Mouse (Mus musculus) kidney, postnatal 0 days (tissue): ENCODE results near the gene Plau. TPM values are rescaled to one million over a fixed set of nuclear protein-coding genes. Genes with fewer than 3 reads are reported as not detected.

Experiments used
- ATAC-seq: fragments of 200-750 bp; cut with Nextera tagmentation; replicated peaks from 2 replicates; pipeline ENCODE4 v1.8.0; 2017; ENCODE audit warnings: low read depth, moderate number of reproducible peaks, moderate TSS enrichment, moderate library complexity; ENCODE audit not compliant: low FRiP score
- DNase-seq: peaks from one replicate; pipeline ENCODE4 v3.0.0-alpha.2; 2016; ENCODE audit warnings: low spot score
- H3K27ac ChIP-seq: fragments of 300-500 bp; sonication (generic); 2 replicates; pipeline ENCODE4 v1.5.1; 2014; ENCODE audit warnings: mild to moderate bottlenecking
- H3K27me3 ChIP-seq: fragments of 300-500 bp; sonication (generic); 2 replicates; pipeline ENCODE4 v1.6.1; 2014; ENCODE audit warnings: low read length, mixed read lengths; ENCODE audit not compliant: insufficient read depth
- H3K36me3 ChIP-seq: fragments of 300-500 bp; sonication (generic); 2 replicates; pipeline ENCODE4 v1.6.1; 2014; ENCODE audit warnings: low read length, mixed read lengths; ENCODE audit not compliant: insufficient read depth
- H3K4me1 ChIP-seq: fragments of 300-500 bp; sonication (generic); replicated peaks from 2 replicates; pipeline ENCODE4 v1.6.1; 2014; ENCODE audit warnings: antibody characterized with exemption, low read length, mixed read lengths; ENCODE audit not compliant: insufficient read depth
- H3K4me2 ChIP-seq: fragments of 300-500 bp; sonication (generic); 2 replicates; pipeline ENCODE4 v1.6.1; 2014; ENCODE audit warnings: mild to moderate bottlenecking, low read length, moderate library complexity, mixed read lengths
- H3K4me3 ChIP-seq: fragments of 300-500 bp; sonication (generic); replicated peaks from 2 replicates; pipeline ENCODE4 v1.5.1; 2014; ENCODE audit warnings: low read depth, low read length
- H3K9ac ChIP-seq: fragments of 300-500 bp; sonication (generic); 2 replicates; pipeline ENCODE4 v1.6.1; 2014; ENCODE audit warnings: low read depth, low read length
- H3K9me3 ChIP-seq: fragments of 300-500 bp; sonication (generic); replicated peaks from 2 replicates; pipeline ENCODE4 v1.6.1; 2016; ENCODE audit warnings: low read length, inconsistent platforms, mixed read lengths
- CTCF ChIP-seq: IDR thresholded peaks from 2 replicates; pipeline ENCODE4 v1.5.1; 2016; ENCODE audit warnings: antibody characterized with exemption, low read depth, mild to moderate bottlenecking, moderate library complexity
- WGBS: fragments of 180-500 bp; shearing (Covaris S2); extraction: QIAGEN DNeasy Blood & Tissue Kit; methylation state at CpG from one replicate; pipeline ENCODE4 v1.1.7; 2014; 5-methylcytosine and 5-hydroxymethylcytosine counted together
- polyA plus RNA-seq: library from polyadenylated mRNA; unstranded; fragments of >200 nt; fragmentation: Nextera tagmentation; extraction: Ambion mirVana; gene quantifications from 2 replicates; pipeline ENCODE4 v1.2.1, GENCODE M21; 2015

Gene Plau
- polyA plus RNA-seq, result 70.2 and 74.7 TPM in 2 replicates

DNA sequence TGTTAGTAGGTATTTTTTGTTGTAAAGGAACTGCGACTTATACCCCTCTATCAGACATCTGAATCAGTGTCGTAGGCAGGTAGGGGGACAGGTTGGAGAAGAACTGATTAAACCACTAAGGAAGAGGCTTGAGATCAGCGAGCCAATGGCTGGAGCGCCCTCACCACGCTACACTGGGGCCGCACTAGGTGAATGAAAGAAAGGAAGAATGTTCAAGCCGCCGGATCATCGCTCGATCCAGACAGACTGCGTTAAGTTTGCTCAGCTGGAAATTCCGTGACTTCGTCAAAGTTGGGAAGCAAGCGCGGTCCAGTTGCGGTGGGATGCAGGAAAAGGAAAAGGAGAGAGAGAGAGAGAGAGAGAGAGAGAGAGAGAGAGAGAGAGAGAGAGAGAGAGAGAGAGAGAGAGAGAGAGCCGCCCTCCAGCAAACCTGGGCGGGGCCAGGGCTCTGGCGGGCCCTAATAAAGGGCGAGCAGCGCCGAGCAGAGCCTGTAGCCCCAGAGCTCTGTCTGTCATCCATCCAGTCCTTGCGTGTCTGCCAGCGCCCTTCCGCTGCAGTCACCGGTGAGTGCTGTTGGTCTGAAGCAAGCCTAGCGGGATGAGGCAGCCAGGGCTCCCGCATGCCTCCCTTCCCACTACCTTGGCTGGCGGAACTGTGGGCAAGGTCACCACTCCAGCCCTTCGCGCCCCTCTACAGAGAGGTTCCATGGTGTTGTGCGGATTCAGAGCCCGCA, at the start of gene Plau:
Gene Plau (plus strand): TSS at position 490 of the 734 bp plus-strand sequence.
- Histone ChIP-seq H3K9ac (peak within 1 kb of the TSS; percentile 74), H3K27ac (peak within 1 kb of the TSS; percentile 68), H3K4me2 (peak within 1 kb of the TSS; percentile 96), H3K36me3 (no peaks in the 10 kb centered on the region), H3K9me3 (no peaks in the 10 kb centered on the region), H3K4me1 (0 out of 2 replicates have a peak, but pooled peaks cover under 1% of the 10 kb centered on the region), H3K4me3 (peak within 1 kb of the TSS; percentile 53), H3K27me3 (no peaks in the 10 kb centered on the region)
- ATAC-seq (peak; percentile 89), DNase-seq (peak; percentile 73)
- TF ChIP-seq CTCF, result no peak
- WGBS, result 1% methylated on average over 31 of the region's 33 CpGs

DNA sequence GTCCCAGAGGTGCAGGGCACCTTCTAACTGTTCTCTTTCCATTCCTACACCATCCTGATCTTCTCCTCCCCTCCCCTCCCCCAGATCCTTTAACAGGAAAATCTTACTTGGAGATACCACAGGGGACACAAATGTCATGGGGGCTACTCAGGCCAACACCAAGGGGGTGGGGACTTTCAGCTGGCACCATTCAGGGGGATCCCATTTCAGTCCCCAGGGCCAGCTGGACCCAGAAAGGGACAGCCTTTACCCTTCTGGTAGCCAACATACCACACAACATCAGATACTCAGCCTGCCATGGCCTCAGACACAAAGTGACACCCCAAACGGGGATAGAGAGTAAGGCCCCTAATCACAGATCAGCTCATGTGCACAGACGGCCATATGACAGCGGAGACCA, 48.3 kb upstream of the Plau start:
- Histone ChIP-seq H3K4me3 (no peak overlapping the region), H3K27ac (no peak overlapping the region), H3K36me3 (peaks cover 28% of the 10 kb centered on the region), H3K9me3 (no peaks in the 10 kb centered on the region), H3K9ac (no peak overlapping the region), H3K4me2 (no peak overlapping the region), H3K27me3 (no peaks in the 10 kb centered on the region), H3K4me1 (peaks cover 20% of the 10 kb centered on the region)
- ATAC-seq (no peak), DNase-seq (no peak)
- WGBS, result 77% methylated on average over 3 of the region's 3 CpGs
- no peak for TF ChIP-seq CTCF

DNA sequence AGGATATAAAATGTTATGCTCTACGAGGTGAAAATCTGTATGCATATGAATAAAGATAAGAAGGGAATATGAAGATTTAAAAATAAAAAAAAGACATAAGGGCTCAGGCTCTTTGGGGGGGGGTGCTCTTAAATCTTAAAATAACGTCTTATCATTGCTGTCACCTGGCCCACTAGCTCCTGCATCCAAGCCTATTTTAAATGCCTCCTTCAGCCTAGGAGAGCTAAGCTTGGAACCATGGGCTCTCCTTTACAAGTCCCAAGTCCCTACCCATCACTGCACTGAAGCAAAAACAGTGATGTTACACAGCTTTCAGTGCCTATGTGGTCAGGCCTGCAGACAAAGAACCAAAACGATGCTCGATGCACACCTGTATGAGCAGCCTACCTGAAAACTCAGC, 46.9 kb upstream of the Plau start:
- no peak for TF ChIP-seq CTCF
- Histone ChIP-seq H3K4me3 (no peak overlapping the region), H3K9me3 (no peaks in the 10 kb centered on the region), H3K27me3 (no peaks in the 10 kb centered on the region), H3K36me3 (peaks cover 28% of the 10 kb centered on the region), H3K4me2 (no peak overlapping the region), H3K27ac (no peak overlapping the region), H3K4me1 (peaks cover 23% of the 10 kb centered on the region), H3K9ac (no peak overlapping the region)
- DNase-seq (no peak), ATAC-seq (no peak)
- WGBS, result 90% methylated on average over 4 of the region's 4 CpGs

DNA sequence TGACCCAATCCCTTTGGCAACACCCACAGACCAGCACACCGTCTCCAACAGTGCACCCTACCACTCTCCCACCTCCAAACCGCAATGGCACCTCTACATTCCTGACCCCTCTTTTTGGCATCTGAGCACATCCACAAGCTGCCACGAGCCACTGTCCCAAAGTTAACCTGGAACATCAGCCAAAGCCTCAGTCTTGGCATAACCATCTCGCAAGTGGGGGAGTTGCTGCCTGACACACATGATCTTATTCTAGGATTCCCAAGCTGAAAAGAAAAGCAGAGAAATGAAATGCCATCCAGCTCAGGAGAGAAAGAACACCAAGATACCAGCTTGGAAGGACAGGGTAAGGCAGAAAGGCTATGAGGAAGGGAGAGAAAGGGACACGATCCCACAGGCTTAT, 46.0 kb upstream of the Plau start:
- WGBS, result 92% methylated on average over 5 of the region's 5 CpGs
- ATAC-seq, result no peak
- TF ChIP-seq CTCF, result no peak
- Histone ChIP-seq H3K27me3 (no peaks in the 10 kb centered on the region), H3K9me3 (no peaks in the 10 kb centered on the region), H3K9ac (no peak overlapping the region), H3K36me3 (peaks cover 23% of the 10 kb centered on the region; the same call in 1 of the 2 replicates), H3K27ac (no peak overlapping the region), H3K4me1 (peaks cover 25% of the 10 kb centered on the region), H3K4me3 (no peak overlapping the region), H3K4me2 (no peak overlapping the region)
- DNase-seq, result no peak

DNA sequence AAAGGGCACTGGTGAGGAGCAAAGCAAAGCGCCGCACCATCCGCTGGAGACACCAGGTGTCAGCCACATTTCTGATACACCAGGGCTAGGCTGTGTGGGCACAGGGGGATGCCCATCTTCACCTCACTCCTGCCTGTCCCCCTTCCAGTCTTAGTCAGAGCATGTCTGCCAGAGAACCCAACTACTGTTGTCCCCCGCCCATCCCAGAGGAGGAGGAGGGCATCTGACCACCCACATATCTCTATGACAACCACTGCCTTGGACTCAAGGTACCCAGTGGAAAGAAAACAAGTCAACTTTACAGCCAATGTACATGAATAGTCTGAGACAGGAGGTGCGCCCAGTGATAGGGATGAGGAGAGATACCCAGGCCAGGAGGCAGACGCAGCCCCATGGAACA, 45.5 kb upstream of the Plau start:
- no peaks in the 10 kb centered on the region for H3K27me3 ChIP-seq
- H3K9ac ChIP-seq, result no peak overlapping the region
- no peaks in the 10 kb centered on the region for H3K9me3 ChIP-seq
- 95% methylated on average over 6 of the region's 6 CpGs for WGBS
- peaks cover 20% of the 10 kb centered on the region for H3K4me1 ChIP-seq
- H3K27ac ChIP-seq, result no peak overlapping the region
- H3K4me2 ChIP-seq, result no peak overlapping the region
- no peak overlapping the region for H3K4me3 ChIP-seq
- no peak for ATAC-seq
- no peak for TF ChIP-seq CTCF
- peaks cover 23% of the 10 kb centered on the region; the same call in 1 of the 2 replicates for H3K36me3 ChIP-seq
- DNase-seq, result no peak

DNA sequence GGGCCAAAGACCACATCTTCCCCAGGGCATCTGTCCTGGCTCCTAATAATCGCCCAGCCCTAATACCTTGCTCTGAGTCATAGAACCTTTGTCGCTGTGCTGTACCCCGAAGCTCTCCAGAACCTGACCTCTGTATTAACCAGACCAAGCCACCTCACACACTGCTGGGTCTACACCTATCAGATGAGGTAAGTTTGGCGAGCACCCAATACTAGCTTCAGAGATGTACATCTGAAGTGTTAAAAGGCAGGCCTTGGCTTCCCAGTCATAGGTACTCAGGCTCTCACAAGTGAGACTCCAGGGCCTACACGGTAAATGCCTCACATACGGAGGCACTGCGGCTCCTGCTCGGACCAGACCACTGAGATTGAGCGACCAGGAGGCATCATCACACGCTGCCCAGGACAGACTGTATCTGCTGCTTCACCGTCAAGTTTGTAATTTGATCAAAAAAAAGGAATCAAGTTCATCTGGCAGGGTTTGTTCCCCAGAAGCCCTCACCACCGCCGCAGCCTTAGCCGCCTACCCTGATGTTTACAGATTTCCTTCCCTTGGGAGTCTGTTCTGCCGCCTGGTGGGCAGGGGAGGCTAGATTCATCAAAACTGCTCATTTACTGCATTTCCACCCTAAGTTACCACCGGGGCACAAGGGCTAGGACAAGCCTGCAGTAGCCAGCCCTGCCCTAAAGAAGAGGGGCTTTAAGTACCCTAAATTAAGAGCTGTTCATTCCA, 44.8 kb upstream of the Plau start:
- Histone ChIP-seq H3K9ac (0 out of 2 replicates have a peak overlapping the region, but pooled peaks have one; percentile 23), H3K27me3 (no peaks in the 10 kb centered on the region), H3K9me3 (no peaks in the 10 kb centered on the region), H3K4me3 (no peak overlapping the region), H3K4me2 (no peak overlapping the region), H3K27ac (no peak overlapping the region), H3K4me1 (peaks cover 17% of the 10 kb centered on the region), H3K36me3 (peaks cover 23% of the 10 kb centered on the region; the same call in 1 of the 2 replicates)
- peak; percentile 44; the same call in 1 of the 2 replicates for TF ChIP-seq CTCF
- DNase-seq (peak; percentile 35), ATAC-seq (no peak)
- 79% methylated on average over 16 of the region's 16 CpGs for WGBS
